Mouse (Mus musculus) stomach, postnatal 0 days (tissue): ENCODE results near the gene Grin2c.

Experiments used
- CTCF ChIP-seq: IDR thresholded peaks from 2 replicates; pipeline ENCODE4 v1.5.1; 2016; ENCODE audit warnings: antibody characterized with exemption, low read depth, mild to moderate bottlenecking, moderate library complexity
- EP300 ChIP-seq: optimal IDR thresholded peaks from 2 replicates; pipeline ENCODE3; 2016; ENCODE audit warnings: antibody characterized with exemption

DNA sequence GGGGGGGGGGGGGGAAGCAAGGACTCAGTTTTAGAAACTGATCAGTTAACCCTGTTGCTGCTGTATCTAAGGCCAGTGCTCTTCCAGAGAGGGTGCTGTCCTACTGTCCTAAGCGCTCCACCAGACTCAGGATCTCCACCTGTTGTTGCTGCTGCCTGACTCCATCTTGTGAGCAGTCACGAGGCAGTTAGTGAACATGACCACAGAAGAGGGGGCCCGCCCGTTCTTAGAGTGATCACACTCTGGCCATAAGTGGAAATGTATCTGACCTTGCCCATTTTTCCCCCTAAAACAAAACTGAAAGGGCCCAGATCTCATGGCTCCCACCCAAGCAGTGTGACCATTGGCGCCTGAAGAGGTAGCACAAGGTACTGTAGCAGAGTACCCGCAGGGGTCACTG lies 19.1 kb downstream of the Grin2c start:
- TF ChIP-seq CTCF (no peak), EP300 (no peak)
